Mouse (Mus musculus) hindbrain, embryonic 14.5 days (tissue): ENCODE results near the gene Cpeb1. TPM values are rescaled to one million over a fixed set of nuclear protein-coding genes. Genes with fewer than 3 reads are reported as not detected.

Experiments
- ATAC-seq: fragments of 200-750 bp; cut with Nextera tagmentation; 2 replicates; pipeline ENCODE4 v1.8.0; 2017; ENCODE audit warnings: moderate number of reproducible peaks, mild to moderate bottlenecking, moderate TSS enrichment, moderate library complexity; ENCODE audit not compliant: low FRiP score
- DNase-seq: peaks from one replicate; pipeline ENCODE4 v3.0.0-alpha.2; 2015; ENCODE audit warnings: low spot score
- H3K27ac ChIP-seq: fragments of 300-500 bp; sonication (generic); 2 replicates; pipeline ENCODE4 v1.5.1; 2014; ENCODE audit warnings: mild to moderate bottlenecking, moderate library complexity
- H3K27me3 ChIP-seq: fragments of 300-500 bp; sonication (generic); 2 replicates; pipeline ENCODE4 v1.6.1; 2014; ENCODE audit warnings: mild to moderate bottlenecking, low read length, mixed read lengths; ENCODE audit not compliant: control insufficient read depth, insufficient read depth
- H3K36me3 ChIP-seq: fragments of 300-500 bp; sonication (generic); replicated peaks from 2 replicates; pipeline ENCODE4 v1.6.1; 2014; ENCODE audit not compliant: control insufficient read depth, insufficient read depth
- H3K4me1 ChIP-seq: fragments of 300-500 bp; sonication (generic); replicated peaks from 2 replicates; pipeline ENCODE4 v1.6.1; 2014; ENCODE audit warnings: antibody characterized with exemption, low read length, mixed read lengths; ENCODE audit not compliant: control insufficient read depth, insufficient read depth
- H3K4me2 ChIP-seq: fragments of 300-500 bp; sonication (generic); replicated peaks from 2 replicates; pipeline ENCODE4 v1.6.1; 2014; ENCODE audit warnings: mild to moderate bottlenecking, moderate library complexity
- H3K4me3 ChIP-seq: fragments of 300-500 bp; sonication (generic); replicated peaks from 2 replicates; pipeline ENCODE4 v1.5.1; 2014; ENCODE audit warnings: mild to moderate bottlenecking, low read length
- H3K9ac ChIP-seq: fragments of 300-500 bp; sonication (generic); 2 replicates; pipeline ENCODE4 v1.6.1; 2014
- H3K9me3 ChIP-seq: fragments of 300-500 bp; sonication (generic); 2 replicates; pipeline ENCODE4 v1.6.1; 2016; ENCODE audit warnings: low read length; ENCODE audit not compliant: control insufficient read depth
- WGBS: fragments of 180-500 bp; shearing (Covaris S2); extraction: QIAGEN DNeasy Blood & Tissue Kit; methylation state at CpG from one replicate; pipeline ENCODE4 v1.1.7; 2014; 5-methylcytosine and 5-hydroxymethylcytosine counted together
- polyA plus RNA-seq: library from polyadenylated mRNA; unstranded; fragments of >200 nt; fragmentation: Nextera tagmentation; extraction: Ambion mirVana; gene quantifications from 2 replicates; pipeline ENCODE4 v1.2.1, GENCODE M21; 2014

Gene Cpeb1
- 5.9 and 6.2 TPM in 2 replicates for polyA plus RNA-seq

DNA sequence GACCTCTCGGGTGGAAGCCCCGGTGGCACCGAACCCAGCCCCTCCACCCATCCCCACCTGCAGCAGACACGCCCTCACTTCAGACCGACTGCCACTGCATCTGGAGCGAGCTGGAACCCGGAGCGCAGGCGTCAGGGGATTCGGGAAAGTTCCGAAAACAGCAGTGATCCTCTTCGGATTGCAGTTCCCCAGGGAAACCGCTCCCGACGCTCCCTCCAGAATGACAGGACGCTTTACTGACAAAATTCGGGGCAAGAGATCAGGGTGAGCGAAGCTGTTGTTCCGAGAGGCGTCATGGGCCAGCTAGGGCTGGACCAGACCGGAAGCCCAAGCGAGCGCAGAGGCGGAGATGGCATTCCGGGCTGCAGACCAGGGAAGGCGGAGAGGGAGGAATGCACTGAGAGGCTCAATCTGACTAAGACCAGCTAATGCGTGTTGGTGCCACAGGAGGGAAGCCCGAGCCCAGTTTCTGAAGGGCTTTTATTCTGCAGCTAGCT lies at the start of gene Cpeb1:
Gene Cpeb1 (minus strand): TSS at position 311 of the 497 bp plus-strand sequence.
- H3K4me1 ChIP-seq, result peaks cover 16% of the 10 kb centered on the region
- peak within 1 kb of the TSS; percentile 59 for H3K4me3 ChIP-seq
- ATAC-seq, result peak; percentile 55; the same call in 1 of the 2 replicates
- under 1% methylated on average over 28 of the region's 28 CpGs for WGBS
- H3K9me3 ChIP-seq, result no peaks in the 10 kb centered on the region
- peaks cover 78% of the 10 kb centered on the region for H3K27me3 ChIP-seq
- DNase-seq, result peak; percentile 68
- H3K9ac ChIP-seq, result peak within 1 kb of the TSS; percentile 60
- H3K36me3 ChIP-seq, result peaks cover 3% of the 10 kb centered on the region; the same call in 1 of the 2 replicates
- peak within 1 kb of the TSS; percentile 95 for H3K4me2 ChIP-seq
- H3K27ac ChIP-seq, result no peak within 1 kb of the TSS

- WGBS, result 82% methylated on average over 2 of the region's 2 CpGs
- Histone ChIP-seq H3K9ac (no peak overlapping the region), H3K27ac (no peak overlapping the region), H3K4me2 (no peak overlapping the region), H3K27me3 (no peaks in the 10 kb centered on the region), H3K4me1 (no peaks in the 10 kb centered on the region), H3K4me3 (no peak overlapping the region), H3K9me3 (no peaks in the 10 kb centered on the region), H3K36me3 (no peaks in the 10 kb centered on the region)
- ATAC-seq (no peak), DNase-seq (no peak)
Observed at GRCm38 (mm10) chr7:81501050-81501449, 45.8 kb upstream of the Cpeb1 start.

DNA sequence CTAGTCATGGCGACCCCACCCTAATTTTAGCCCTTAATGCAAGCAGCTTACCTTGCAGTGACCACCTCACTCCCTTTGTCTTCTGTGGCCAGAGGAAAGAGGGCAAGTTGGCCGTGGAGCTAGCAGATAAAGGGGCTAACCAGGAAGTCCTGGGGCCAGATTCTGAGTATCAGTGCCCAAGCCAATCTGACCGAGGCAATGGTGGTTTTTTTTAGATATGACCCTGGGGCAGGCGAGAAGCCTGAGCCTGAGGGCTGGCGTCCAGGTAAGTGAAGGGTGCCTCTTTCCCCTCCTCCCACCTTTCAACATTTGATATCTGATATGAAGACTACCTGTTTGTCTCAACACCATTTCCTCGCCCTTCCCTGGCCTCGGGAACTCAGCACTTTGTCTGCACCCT lies 42.9 kb upstream of the Cpeb1 start, which contains the start of gene BC048679:
Gene BC048679 (minus strand): TSS at position 101 of the 400 bp plus-strand sequence.
- Histone ChIP-seq H3K9ac (no peak within 1 kb of the TSS), H3K27ac (no peak within 1 kb of the TSS), H3K4me3 (no peak within 1 kb of the TSS), H3K4me2 (no peak within 1 kb of the TSS), H3K9me3 (no peaks in the 10 kb centered on the region), H3K27me3 (no peaks in the 10 kb centered on the region), H3K36me3 (no peaks in the 10 kb centered on the region), H3K4me1 (0 out of 2 replicates have a peak, but pooled peaks cover 3% of the 10 kb centered on the region)
- 72% methylated on average over 7 of the region's 7 CpGs for WGBS
- ATAC-seq, result no peak
- DNase-seq, result no peak

DNA sequence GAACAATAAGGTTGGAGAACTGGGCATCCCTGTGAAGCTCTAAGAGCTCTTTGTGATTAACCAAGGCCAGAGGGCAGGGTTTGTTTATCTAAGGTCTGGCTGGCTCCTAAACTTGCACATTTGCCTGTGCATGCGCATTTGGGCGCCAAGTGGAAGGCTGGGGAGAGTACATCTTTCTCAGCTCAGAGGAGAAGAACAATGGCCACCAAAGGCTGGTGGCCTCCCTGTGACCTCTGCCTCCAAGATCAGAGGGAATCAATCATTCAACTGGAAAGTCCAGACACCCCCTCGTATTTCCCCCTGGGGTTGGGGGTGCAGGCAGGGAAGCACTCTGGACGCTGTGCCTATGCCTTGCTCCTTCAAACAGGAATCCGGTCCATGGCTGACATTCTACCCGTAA lies 41.9 kb upstream of the Cpeb1 start:
- no peaks in the 10 kb centered on the region for H3K36me3 ChIP-seq
- DNase-seq (no peak), ATAC-seq (no peak)
- no peaks in the 10 kb centered on the region for H3K27me3 ChIP-seq
- H3K27ac ChIP-seq, result no peak overlapping the region
- peaks cover 9% of the 10 kb centered on the region for H3K4me1 ChIP-seq
- H3K4me2 ChIP-seq, result no peak overlapping the region
- H3K9me3 ChIP-seq, result no peaks in the 10 kb centered on the region
- H3K9ac ChIP-seq, result no peak overlapping the region
- no peak overlapping the region for H3K4me3 ChIP-seq
- 12% methylated on average over 6 of the region's 6 CpGs for WGBS

- Histone ChIP-seq H3K9me3 (no peaks in the 10 kb centered on the region), H3K36me3 (0 out of 2 replicates have a peak, but pooled peaks cover 4% of the 10 kb centered on the region), H3K4me2 (peak within 1 kb of the TSS; percentile 69), H3K4me3 (peak within 1 kb of the TSS; percentile 62), H3K4me1 (peaks cover 26% of the 10 kb centered on the region), H3K27me3 (no peaks in the 10 kb centered on the region), H3K27ac (peak within 1 kb of the TSS; percentile 96), H3K9ac (peak within 1 kb of the TSS; percentile 91)
- ATAC-seq (peak; percentile 92), DNase-seq (peak; percentile 72)
- under 1% methylated on average over 57 of the region's 57 CpGs for WGBS
Observed at GRCm38 (mm10) chr7:81493331-81494021, 38.2 kb upstream of the Cpeb1 start, which contains the start of gene Ap3b2. Gene Ap3b2, minus strand, starts transcription at chr7:81493925.

- Histone ChIP-seq H3K36me3 (0 out of 2 replicates have a peak, but pooled peaks cover 4% of the 10 kb centered on the region), H3K9ac (peak overlapping the region; percentile 91), H3K9me3 (no peaks in the 10 kb centered on the region), H3K4me3 (peak overlapping the region; percentile 62), H3K27me3 (no peaks in the 10 kb centered on the region), H3K4me1 (peaks cover 26% of the 10 kb centered on the region), H3K4me2 (peak overlapping the region; percentile 69), H3K27ac (peak overlapping the region; percentile 96)
- DNase-seq (no peak), ATAC-seq (no peak)
- 23% methylated on average over 9 of the region's 9 CpGs for WGBS
Observed at GRCm38 (mm10) chr7:81492628-81493027, 37.4 kb upstream of the Cpeb1 start.

GRCm38 (mm10) chr7:81489649-81490048 lies 34.4 kb upstream of the Cpeb1 start:
- Histone ChIP-seq H3K4me2 (no peak overlapping the region), H3K27me3 (no peaks in the 10 kb centered on the region), H3K4me1 (peaks cover 26% of the 10 kb centered on the region), H3K9me3 (no peaks in the 10 kb centered on the region), H3K27ac (no peak overlapping the region), H3K4me3 (no peak overlapping the region), H3K9ac (no peak overlapping the region), H3K36me3 (peaks cover 5% of the 10 kb centered on the region; the same call in 1 of the 2 replicates)
- WGBS, result 17% methylated on average over 9 of the region's 9 CpGs
- ATAC-seq, result no peak
- no peak for DNase-seq

GRCm38 (mm10) chr7:81480800-81481199 lies 25.5 kb upstream of the Cpeb1 start:
- Histone ChIP-seq H3K4me1 (no peaks in the 10 kb centered on the region), H3K9ac (no peak overlapping the region), H3K27ac (no peak overlapping the region), H3K4me2 (no peak overlapping the region), H3K27me3 (no peaks in the 10 kb centered on the region), H3K36me3 (peaks cover 40% of the 10 kb centered on the region), H3K4me3 (no peak overlapping the region), H3K9me3 (no peaks in the 10 kb centered on the region)
- DNase-seq (no peak), ATAC-seq (no peak)
- 2% methylated on average over 8 of the region's 8 CpGs for WGBS

DNA sequence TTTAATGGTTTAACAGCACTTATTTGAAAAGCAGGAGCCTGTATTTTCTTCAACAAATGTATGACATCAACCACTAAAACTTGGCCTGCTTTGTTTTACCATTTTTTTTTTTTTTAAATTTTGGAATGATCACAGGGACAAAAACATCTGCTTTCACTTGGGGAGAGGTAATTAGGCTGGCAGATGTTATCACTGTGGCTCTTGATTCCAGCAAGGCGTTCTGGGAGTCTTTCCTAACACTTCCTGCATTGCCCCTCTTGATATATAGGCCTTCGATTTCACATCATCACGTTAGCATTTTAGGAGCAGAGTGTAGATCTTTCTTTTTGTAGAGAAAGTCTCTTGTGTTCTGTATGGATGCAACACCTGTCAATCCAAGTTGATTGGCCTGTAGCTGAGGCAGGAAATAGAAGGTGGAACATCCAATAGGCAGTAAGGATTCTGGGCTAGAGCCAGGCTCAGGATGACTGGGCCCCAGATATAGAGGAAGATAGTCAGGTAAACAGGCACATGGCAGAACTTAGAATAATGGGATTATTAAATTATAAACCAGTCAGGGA lies 24.3 kb upstream of the Cpeb1 start:
- Histone ChIP-seq H3K4me3 (no peak overlapping the region), H3K9me3 (no peaks in the 10 kb centered on the region), H3K4me2 (no peak overlapping the region), H3K9ac (no peak overlapping the region), H3K36me3 (peaks cover 51% of the 10 kb centered on the region), H3K27me3 (no peaks in the 10 kb centered on the region), H3K4me1 (no peaks in the 10 kb centered on the region), H3K27ac (no peak overlapping the region)
- no peak for ATAC-seq
- 79% methylated on average over 3 of the region's 3 CpGs for WGBS
- no peak for DNase-seq
